ENCODE assay signal across 13 mouse cellular contexts in the genomic region with DNA sequence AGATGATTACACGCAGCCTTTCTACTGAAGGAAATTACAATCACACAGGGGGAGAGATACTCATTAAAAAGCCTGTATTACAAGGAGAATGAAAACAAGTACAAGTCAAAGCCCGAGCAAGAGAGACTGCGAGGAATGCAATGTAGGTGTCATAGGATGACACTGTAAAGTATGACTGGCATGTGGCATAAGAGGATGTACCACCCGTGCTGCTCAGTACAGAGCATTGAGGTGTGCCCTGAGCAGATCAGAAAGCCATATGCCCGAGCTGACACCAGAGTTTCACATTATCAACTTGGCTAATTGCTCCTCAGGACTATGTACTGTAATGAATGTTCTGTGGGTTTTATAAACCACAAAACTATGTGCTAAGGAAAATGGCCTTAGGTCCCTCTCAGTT.
"Had no signal": no experiment of that assay in that cellular context is flagged by ENCODE, and none has a peak within 500 bp of the region (broad histone marks: within the 10 kb centered on the region; RNA-seq: fewer than 3 reads in every experiment).

No protein-coding gene starts in this region.

- H3K27me3 ChIP-seq: limb, embryonic 13.5 days had no signal

- H3K27ac ChIP-seq: kidney, postnatal 0 days; limb, embryonic 13.5 days; liver, embryonic 14.5 days had no signal

- H3K9me3 ChIP-seq: limb, embryonic 13.5 days had no signal

- H3K9ac ChIP-seq: limb, embryonic 13.5 days; liver, embryonic 14.5 days had no signal

- H3K36me3 ChIP-seq: limb, embryonic 13.5 days had no signal

- H3K4me2 ChIP-seq: limb, embryonic 13.5 days had no signal

- H3K4me3 ChIP-seq: limb, embryonic 13.5 days had no signal

- DNase-seq: kidney, adult 11 months; kidney, adult 9 months; kidney, postnatal 36 days; lung, adult 18-20 months; midbrain, embryonic 14.5 days; retina, postnatal 1 day; right cerebral cortex, postnatal 4 days; spleen, adult 18-20 months; thymus, adult 18-20 months; thymus, postnatal 14 days had no signal
